Mouse (Mus musculus) heart, postnatal 0 days (tissue): ENCODE results near the gene Tram2.

Experiments
- CTCF ChIP-seq: IDR thresholded peaks from 2 replicates; pipeline ENCODE4 v1.5.1; 2016; ENCODE audit warnings: antibody characterized with exemption, control low read depth, low read depth
- EP300 ChIP-seq: IDR thresholded peaks from 2 replicates; pipeline ENCODE4 v1.6.1; 2016; ENCODE audit warnings: antibody characterized with exemption, low read depth

DNA sequence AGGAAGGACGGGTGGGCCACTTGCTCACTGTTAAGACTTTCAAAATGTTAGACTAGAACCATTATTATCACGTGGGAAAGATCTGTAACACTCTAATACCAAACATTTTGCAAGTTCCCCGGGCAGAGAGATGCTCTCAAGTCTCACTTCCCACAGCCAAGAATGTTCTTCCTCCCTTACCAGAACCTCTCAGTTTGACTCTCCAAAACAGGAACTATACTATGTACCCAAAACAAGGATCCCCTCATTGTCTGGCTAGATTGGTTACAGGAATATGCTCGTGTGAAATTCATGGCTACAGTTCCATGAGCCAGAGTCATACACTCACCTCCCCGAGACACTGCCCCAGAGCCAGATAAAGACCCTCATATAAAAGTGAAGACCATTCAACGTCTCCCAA is 43.2 kb downstream of the Tram2 start:
- TF ChIP-seq CTCF, result no peak
- TF ChIP-seq EP300, result no peak
